Mouse (Mus musculus): ENCODE measurements at regions not wholly inside any gene's neighbourhood (a gene's known extent, or its start where the extent isn't known, plus 50 kb on each side); places are given as distances from the start of the nearest gene placed in this dataset.

DNA sequence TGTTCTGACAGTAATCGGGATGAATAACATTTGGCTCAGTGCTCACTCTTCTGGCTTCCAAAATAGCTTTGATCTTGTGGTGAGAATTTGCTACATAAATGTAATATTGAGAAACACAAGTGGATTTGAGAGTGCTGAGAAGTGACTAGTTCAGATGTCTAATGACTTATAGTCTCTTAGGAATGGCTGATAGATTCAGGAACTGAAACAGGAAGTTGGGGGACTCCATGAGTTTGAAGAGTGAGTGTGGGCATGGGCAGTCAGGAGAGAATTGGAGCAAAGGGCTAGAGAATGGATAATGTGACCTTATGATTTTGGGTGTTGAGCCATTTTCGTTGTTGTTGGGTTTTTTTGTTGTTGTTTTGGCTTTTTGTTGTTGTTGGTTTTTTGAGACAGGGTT is 70.9 kb upstream of the Cdkn2b start:
- Histone ChIP-seq H3K79me2 (ENCODE audit: control insufficient read depth, insufficient read depth) (no peaks in the 10 kb centered on the region), H3K27me3 (ENCODE audit: control insufficient read depth, insufficient read depth, insufficient read length) (no peaks in the 10 kb centered on the region), H3K4me3 (no peak overlapping the region), H3K4me2 (ENCODE audit: low read depth) (no peak overlapping the region), H3K36me3 (ENCODE audit: control insufficient read depth, insufficient read depth) (no peaks in the 10 kb centered on the region), H3ac (ENCODE audit: control insufficient read depth, insufficient read length) (no peak overlapping the region)
- TF ChIP-seq CEBPB (IDR thresholded peaks at IDR 0.05; ENCODE audit: insufficient read depth, poor library complexity, severe bottlenecking) (no peak), TCF12 (IDR thresholded peaks at IDR 0.05; ENCODE audit: insufficient read depth, poor library complexity, severe bottlenecking) (no peak), REST (IDR thresholded peaks at IDR 0.05; ENCODE audit: insufficient read depth, insufficient read length) (no peak), TCF3 (IDR thresholded peaks at IDR 0.05; ENCODE audit: insufficient read length, low read depth) (no peak)

- no peak for TF ChIP-seq POLR2A (IDR thresholded peaks at IDR 0.05; ENCODE audit: insufficient read length, low read depth)
- TF ChIP-seq MAX (IDR thresholded peaks at IDR 0.05; ENCODE audit: low read depth) = no peak
- TF ChIP-seq CEBPB (IDR thresholded peaks at IDR 0.05; ENCODE audit: insufficient read depth, poor library complexity, severe bottlenecking) = no peak
- no peak for TF ChIP-seq E2F4 (IDR thresholded peaks at IDR 0.05; ENCODE audit: insufficient read depth)
- H3K79me2 ChIP-seq (ENCODE audit: control insufficient read depth, insufficient read depth) = no peaks in the 10 kb centered on the region
Measured at GRCm38 (mm10) chr4:89381077-89381476, 70.2 kb upstream of the Cdkn2b start.

DNA sequence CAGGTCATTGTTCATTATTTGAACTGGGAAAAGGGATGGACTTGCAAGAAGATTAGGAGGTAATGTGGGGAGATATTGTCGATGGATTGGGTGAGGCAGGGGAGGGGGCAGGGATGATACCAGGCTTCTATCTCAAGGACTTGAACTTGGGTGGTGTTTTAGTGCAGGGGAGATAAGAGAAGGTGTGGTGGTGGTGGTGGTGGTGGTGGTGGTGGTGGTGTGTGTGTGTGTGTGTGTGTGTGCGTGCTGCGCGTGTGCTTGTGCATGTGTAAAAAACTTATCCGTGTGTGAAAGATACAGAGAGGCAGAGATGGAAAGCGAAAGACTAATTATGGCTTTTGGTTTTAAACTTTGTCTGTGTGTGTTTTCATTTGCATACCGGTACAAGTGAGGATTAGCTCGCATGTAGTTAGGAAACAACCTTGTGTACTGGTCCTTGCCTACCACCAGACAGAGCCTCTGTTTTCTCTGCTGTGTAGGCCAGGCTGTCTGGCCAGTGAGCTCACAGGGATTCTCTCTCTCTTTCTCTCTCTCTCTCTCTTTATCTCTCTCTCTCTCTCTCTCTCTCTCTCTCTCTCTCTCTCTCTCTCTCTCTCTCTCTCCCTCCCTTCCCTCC is 69.6 kb upstream of the Cdkn2b start:
- Histone ChIP-seq H3ac (ENCODE audit: control insufficient read depth, insufficient read length) (no peak overlapping the region), H3K79me2 (ENCODE audit: control insufficient read depth, insufficient read depth) (no peaks in the 10 kb centered on the region), H3K27me3 (ENCODE audit: control insufficient read depth, insufficient read depth, insufficient read length) (no peaks in the 10 kb centered on the region), H3K36me3 (ENCODE audit: control insufficient read depth, insufficient read depth) (no peaks in the 10 kb centered on the region), H3K4me2 (ENCODE audit: low read depth) (no peak overlapping the region), H3K4me3 (no peak overlapping the region)
- TF ChIP-seq MYOD1 (IDR thresholded peaks at IDR 0.05; ENCODE audit: control insufficient read depth in 1 of 3, insufficient read length in 2 of 3, low read depth in 2 of 3) (no peak), USF1 (IDR thresholded peaks at IDR 0.05; ENCODE audit: low read depth) (no peak), E2F4 (IDR thresholded peaks at IDR 0.05; ENCODE audit: insufficient read depth) (no peak), SRF (IDR thresholded peaks at IDR 0.05; ENCODE audit: control insufficient read depth, insufficient read length, low read depth) (no peak), TCF3 (IDR thresholded peaks at IDR 0.05; ENCODE audit: insufficient read length, low read depth) (no peak), POLR2AphosphoS2 (IDR thresholded peaks at IDR 0.05; ENCODE audit: insufficient read length, low read depth) (no peak), CEBPB (IDR thresholded peaks at IDR 0.05; ENCODE audit: insufficient read depth, poor library complexity, severe bottlenecking) (no peak), POLR2A (IDR thresholded peaks at IDR 0.05; ENCODE audit: insufficient read length, low read depth) (no peak), MYOG (IDR thresholded peaks at IDR 0.05; ENCODE audit: control insufficient read depth in 1 of 3, insufficient read depth in 1 of 3, insufficient read length in 2 of 3, low read depth in 2 of 3) (no peak), TCF12 (IDR thresholded peaks at IDR 0.05; ENCODE audit: insufficient read depth, poor library complexity, severe bottlenecking) (no peak), REST (IDR thresholded peaks at IDR 0.05; ENCODE audit: insufficient read depth, insufficient read length) (no peak), MAX (IDR thresholded peaks at IDR 0.05; ENCODE audit: low read depth) (no peak)

More at GRCm38 (mm10) chr4:89381077-89381476, 70.2 kb upstream of the Cdkn2b start:
- Histone ChIP-seq H3K4me3 (no peak overlapping the region), H3K4me2 (ENCODE audit: low read depth) (no peak overlapping the region), H3K27me3 (ENCODE audit: control insufficient read depth, insufficient read depth, insufficient read length) (no peaks in the 10 kb centered on the region), H3ac (ENCODE audit: control insufficient read depth, insufficient read length) (no peak overlapping the region), H3K36me3 (ENCODE audit: control insufficient read depth, insufficient read depth) (no peaks in the 10 kb centered on the region)

DNA sequence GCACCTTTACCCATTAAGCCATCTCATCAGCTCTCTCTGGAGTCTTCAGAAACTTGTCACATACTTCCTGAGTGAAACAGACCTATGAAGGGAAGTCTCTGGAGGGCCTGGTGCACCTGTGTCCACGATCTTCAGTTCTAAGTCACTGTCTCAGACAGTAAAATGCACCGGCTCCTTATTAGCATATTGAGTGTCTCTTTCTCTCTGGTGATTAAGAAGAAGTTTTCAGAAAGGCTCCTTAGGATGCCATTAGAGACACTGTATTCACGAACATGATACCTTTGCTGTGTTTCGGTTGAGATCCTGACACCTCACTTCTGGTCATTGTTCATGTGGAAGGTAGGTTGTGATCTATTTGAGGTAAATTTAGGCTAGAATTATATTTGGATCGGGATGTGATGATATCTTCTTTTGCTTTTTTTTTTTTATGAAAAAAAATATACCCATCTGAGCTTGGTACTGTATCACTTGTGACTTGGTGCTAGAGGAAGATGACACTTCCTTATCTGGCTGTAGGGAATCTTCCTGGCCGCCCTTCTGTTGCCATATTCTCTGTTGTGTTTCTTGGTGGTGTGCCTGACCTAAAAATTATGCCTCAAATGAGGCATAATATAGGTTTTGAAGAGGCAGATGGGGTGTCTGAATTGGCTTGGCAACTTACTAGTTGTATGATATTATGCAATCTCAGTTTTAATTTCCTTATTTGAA is 68.9 kb upstream of the Cdkn2b start:
- TF ChIP-seq MYOG (IDR thresholded peaks at IDR 0.05; ENCODE audit: control insufficient read depth in 1 of 3, insufficient read depth in 1 of 3, insufficient read length in 2 of 3, low read depth in 2 of 3) (no peak), TCF12 (IDR thresholded peaks at IDR 0.05; ENCODE audit: insufficient read depth, poor library complexity, severe bottlenecking) (no peak), MAX (IDR thresholded peaks at IDR 0.05; ENCODE audit: low read depth) (no peak), REST (IDR thresholded peaks at IDR 0.05; ENCODE audit: insufficient read depth, insufficient read length) (no peak), CEBPB (IDR thresholded peaks at IDR 0.05; ENCODE audit: insufficient read depth, poor library complexity, severe bottlenecking) (no peak), USF1 (IDR thresholded peaks at IDR 0.05; ENCODE audit: low read depth) (no peak), E2F4 (IDR thresholded peaks at IDR 0.05; ENCODE audit: insufficient read depth) (no peak), POLR2A (IDR thresholded peaks at IDR 0.05; ENCODE audit: insufficient read length, low read depth) (no peak), SRF (IDR thresholded peaks at IDR 0.05; ENCODE audit: control insufficient read depth, insufficient read length, low read depth) (no peak), MYOD1 (IDR thresholded peaks at IDR 0.05; ENCODE audit: control insufficient read depth in 1 of 3, insufficient read length in 2 of 3, low read depth in 2 of 3) (no peak), TCF3 (IDR thresholded peaks at IDR 0.05; ENCODE audit: insufficient read length, low read depth) (no peak), POLR2AphosphoS2 (IDR thresholded peaks at IDR 0.05; ENCODE audit: insufficient read length, low read depth) (no peak)

GRCm38 (mm10) chr4:89372631-89373030 is 61.8 kb upstream of the Cdkn2b start:
- Histone ChIP-seq H3ac (ENCODE audit: control insufficient read depth, insufficient read length) (no peak overlapping the region), H3K4me3 (no peak overlapping the region), H3K79me2 (ENCODE audit: control insufficient read depth, insufficient read depth) (no peaks in the 10 kb centered on the region), H3K27me3 (ENCODE audit: control insufficient read depth, insufficient read depth, insufficient read length) (no peaks in the 10 kb centered on the region), H3K4me2 (ENCODE audit: low read depth) (no peak overlapping the region), H3K36me3 (ENCODE audit: control insufficient read depth, insufficient read depth) (no peaks in the 10 kb centered on the region)
- TF ChIP-seq USF1 (IDR thresholded peaks at IDR 0.05; ENCODE audit: low read depth) (no peak), MYOD1 (IDR thresholded peaks at IDR 0.05; ENCODE audit: control insufficient read depth in 1 of 3, insufficient read length in 2 of 3, low read depth in 2 of 3) (no peak), POLR2AphosphoS2 (IDR thresholded peaks at IDR 0.05; ENCODE audit: insufficient read length, low read depth) (no peak), MAX (IDR thresholded peaks at IDR 0.05; ENCODE audit: low read depth) (no peak), POLR2A (IDR thresholded peaks at IDR 0.05; ENCODE audit: insufficient read length, low read depth) (no peak), MYOG (IDR thresholded peaks at IDR 0.05; ENCODE audit: control insufficient read depth in 1 of 3, insufficient read depth in 1 of 3, insufficient read length in 2 of 3, low read depth in 2 of 3) (no peak), SRF (IDR thresholded peaks at IDR 0.05; ENCODE audit: control insufficient read depth, insufficient read length, low read depth) (no peak), CEBPB (IDR thresholded peaks at IDR 0.05; ENCODE audit: insufficient read depth, poor library complexity, severe bottlenecking) (no peak), TCF3 (IDR thresholded peaks at IDR 0.05; ENCODE audit: insufficient read length, low read depth) (no peak), REST (IDR thresholded peaks at IDR 0.05; ENCODE audit: insufficient read depth, insufficient read length) (no peak), TCF12 (IDR thresholded peaks at IDR 0.05; ENCODE audit: insufficient read depth, poor library complexity, severe bottlenecking) (no peak)

More for the DNA sequence above, 68.9 kb upstream of the Cdkn2b start:
- Histone ChIP-seq H3K4me2 (ENCODE audit: low read depth) (no peak overlapping the region), H3K36me3 (ENCODE audit: control insufficient read depth, insufficient read depth) (no peaks in the 10 kb centered on the region), H3K79me2 (ENCODE audit: control insufficient read depth, insufficient read depth) (no peaks in the 10 kb centered on the region), H3K27me3 (ENCODE audit: control insufficient read depth, insufficient read depth, insufficient read length) (no peaks in the 10 kb centered on the region), H3K4me3 (no peak overlapping the region), H3ac (ENCODE audit: control insufficient read depth, insufficient read length) (no peak overlapping the region)

Measured in myocyte (in vitro differentiated cells).